Mouse (Mus musculus) forebrain, embryonic 16.5 days (tissue): Measurements from ENCODE around the gene AI464131. TPM values are rescaled to one million over a fixed set of nuclear protein-coding genes. Genes with fewer than 3 reads are reported as not detected.

ENCODE experiments used
- ATAC-seq: fragments of 200-750 bp; cut with Nextera tagmentation; 2 replicates; pipeline ENCODE4 v1.8.0; 2017; ENCODE audit warnings: mild to moderate bottlenecking, moderate library complexity
- H3K27ac ChIP-seq: fragments of 300-500 bp; sonication (generic); 2 replicates; pipeline ENCODE4 v1.5.1; 2014; ENCODE audit warnings: low read length, control low read depth
- H3K27me3 ChIP-seq: fragments of 300-500 bp; sonication (generic); replicated peaks from 2 replicates; pipeline ENCODE4 v1.6.1; 2014; ENCODE audit warnings: low read length; ENCODE audit not compliant: control insufficient read depth, insufficient read depth
- H3K36me3 ChIP-seq: fragments of 300-500 bp; sonication (generic); 2 replicates; pipeline ENCODE4 v1.6.1; 2014; ENCODE audit not compliant: control insufficient read depth, insufficient read depth
- H3K4me1 ChIP-seq: fragments of 300-500 bp; sonication (generic); replicated peaks from 2 replicates; pipeline ENCODE4 v1.6.1; 2014; ENCODE audit warnings: low read length; ENCODE audit not compliant: control insufficient read depth, insufficient read depth
- H3K4me2 ChIP-seq: fragments of 300-500 bp; sonication (generic); 2 replicates; pipeline ENCODE4 v1.6.1; 2014; ENCODE audit warnings: mild to moderate bottlenecking, low read length, control low read depth
- H3K4me3 ChIP-seq: fragments of 300-500 bp; sonication (generic); replicated peaks from 2 replicates; pipeline ENCODE4 v1.5.1; 2014; ENCODE audit warnings: mild to moderate bottlenecking, low read length, control low read depth
- H3K9ac ChIP-seq: fragments of 300-500 bp; sonication (generic); replicated peaks from 2 replicates; pipeline ENCODE4 v1.6.1; 2014; ENCODE audit warnings: low read depth, low read length, control low read depth
- H3K9me3 ChIP-seq: fragments of 300-500 bp; sonication (generic); 2 replicates; pipeline ENCODE4 v1.6.1; 2016; ENCODE audit warnings: low read length; ENCODE audit not compliant: control insufficient read depth
- WGBS: fragments of 180-500 bp; shearing (Covaris S2); extraction: QIAGEN DNeasy Blood & Tissue Kit; methylation state at CpG from one replicate; pipeline ENCODE4 v1.1.7; 2014; 5-methylcytosine and 5-hydroxymethylcytosine counted together
- polyA plus RNA-seq: library from polyadenylated mRNA; unstranded; fragments of >200 nt; fragmentation: Nextera tagmentation; extraction: Ambion mirVana; gene quantifications from 2 replicates; pipeline ENCODE4 v1.2.1, GENCODE M21; 2015

Gene AI464131
- polyA plus RNA-seq, 1 experiment from 2014 or later, result 2.8 TPM

DNA sequence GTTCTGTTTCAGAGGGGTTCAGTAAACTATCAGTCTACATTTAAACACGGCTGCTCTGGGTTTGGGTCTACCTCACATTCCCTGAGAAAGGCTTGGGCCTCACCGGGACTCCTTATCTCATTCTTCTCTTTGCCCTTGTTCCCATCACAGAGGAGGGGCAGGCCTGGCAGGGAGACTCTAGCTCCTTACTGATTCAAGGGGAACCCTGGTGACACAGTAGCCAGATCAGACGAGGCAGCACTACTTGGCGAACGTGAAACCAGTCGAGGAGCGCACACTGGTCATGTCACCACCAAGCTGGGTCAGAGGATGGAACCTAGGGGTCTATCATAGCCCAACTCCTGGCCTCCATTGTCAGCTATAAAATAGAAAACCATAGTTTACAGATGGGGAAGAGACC is 5.1 kb upstream of the AI464131 start:
- 50% methylated on average over 7 of the region's 7 CpGs for WGBS
- H3K27me3 ChIP-seq, result 0 out of 2 replicates have a peak, but pooled peaks cover 2% of the 10 kb centered on the region
- no peaks in the 10 kb centered on the region for H3K9me3 ChIP-seq
- H3K4me3 ChIP-seq, result no peak overlapping the region
- peak overlapping the region; percentile 91 for H3K4me2 ChIP-seq
- ATAC-seq, result no peak
- H3K36me3 ChIP-seq, result no peaks in the 10 kb centered on the region
- peaks cover 19% of the 10 kb centered on the region for H3K4me1 ChIP-seq
- H3K27ac ChIP-seq, result no peak overlapping the region
- no peak overlapping the region for H3K9ac ChIP-seq

DNA sequence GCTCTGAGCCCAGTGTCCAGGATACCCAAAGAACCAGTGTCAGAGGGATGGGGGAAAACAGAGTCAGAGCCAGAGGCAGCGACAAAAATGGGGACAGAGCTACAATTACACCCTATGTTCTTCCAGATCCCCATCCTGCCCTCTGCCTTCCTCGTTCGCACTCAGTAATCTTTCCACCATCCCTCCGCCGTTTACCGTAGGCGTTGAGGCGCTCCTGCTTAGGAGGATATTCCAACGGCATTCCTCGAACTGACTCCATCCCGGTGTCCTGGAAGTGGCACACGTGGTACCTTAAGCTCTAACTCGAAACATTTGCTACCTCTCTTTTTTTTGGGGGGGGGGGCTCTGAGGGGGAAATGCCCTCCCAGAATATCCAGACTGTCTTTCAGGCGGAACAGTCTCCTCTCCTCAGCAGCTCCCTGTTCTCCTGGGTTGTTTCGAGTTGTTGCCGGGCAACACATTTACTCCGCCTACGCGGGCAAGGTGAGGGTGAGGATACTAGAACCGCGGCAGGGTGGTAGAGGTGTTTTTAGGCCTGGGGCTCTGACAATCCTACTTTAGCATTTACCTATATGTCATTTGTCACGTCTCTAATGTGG is 4.5 kb upstream of the AI464131 start:
- Histone ChIP-seq H3K27me3 (0 out of 2 replicates have a peak, but pooled peaks cover 2% of the 10 kb centered on the region), H3K9ac (peak overlapping the region; percentile 83), H3K4me1 (peaks cover 24% of the 10 kb centered on the region), H3K4me3 (peak overlapping the region; percentile 62), H3K9me3 (no peaks in the 10 kb centered on the region), H3K4me2 (peak overlapping the region; percentile 91), H3K36me3 (no peaks in the 10 kb centered on the region), H3K27ac (peak overlapping the region; percentile 68)
- 2% methylated on average over 22 of the region's 22 CpGs for WGBS
- ATAC-seq, result peak; percentile 29

DNA sequence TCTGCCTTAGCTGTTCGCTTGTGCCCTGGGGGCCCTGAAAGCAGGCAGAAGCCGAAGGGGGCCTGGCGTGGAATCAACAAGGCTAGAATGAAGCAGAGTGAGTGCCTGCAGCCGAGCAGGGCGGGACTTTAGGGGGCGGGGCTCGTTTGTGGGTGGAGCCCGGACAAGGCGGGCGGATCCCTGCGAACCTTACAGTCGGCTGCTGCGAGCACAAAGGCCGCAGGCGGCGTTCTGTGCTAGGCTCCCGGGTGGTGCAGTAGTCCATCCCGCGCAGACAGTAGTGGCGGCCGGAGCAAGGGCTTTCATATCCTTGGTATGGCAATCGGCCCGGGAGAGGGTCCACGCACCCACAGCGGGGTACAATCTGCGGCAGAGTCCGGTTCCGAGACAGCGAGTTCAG is 4.0 kb upstream of the AI464131 start:
- peak overlapping the region; percentile 62 for H3K4me3 ChIP-seq
- peak; percentile 82 for ATAC-seq
- no peaks in the 10 kb centered on the region for H3K36me3 ChIP-seq
- H3K27ac ChIP-seq, result peak overlapping the region; percentile 68
- H3K4me2 ChIP-seq, result peak overlapping the region; percentile 91
- H3K4me1 ChIP-seq, result peaks cover 28% of the 10 kb centered on the region
- no peaks in the 10 kb centered on the region for H3K9me3 ChIP-seq
- 0 out of 2 replicates have a peak, but pooled peaks cover 2% of the 10 kb centered on the region for H3K27me3 ChIP-seq
- H3K9ac ChIP-seq, result peak overlapping the region; percentile 83
- under 1% methylated on average over 29 of the region's 29 CpGs for WGBS

DNA sequence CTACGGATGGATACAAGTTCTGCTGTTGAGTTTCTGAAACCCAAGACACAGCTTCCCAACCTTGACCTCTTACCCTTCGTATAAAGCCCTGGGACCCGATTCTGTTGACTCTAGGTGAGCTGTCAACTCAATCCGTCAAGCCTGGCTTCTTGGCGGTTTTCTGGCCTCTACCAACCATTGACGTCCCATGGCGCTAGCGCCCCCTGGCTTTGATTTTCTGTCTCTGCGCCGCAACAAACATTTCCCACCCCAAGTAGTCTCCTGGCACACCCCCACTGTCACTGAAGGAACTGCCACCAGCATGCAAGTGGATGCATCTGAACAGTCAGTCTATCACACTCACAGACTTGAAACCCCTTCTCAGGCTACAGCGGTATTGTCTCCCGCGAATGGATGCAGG is 3.3 kb upstream of the AI464131 start:
- Histone ChIP-seq H3K36me3 (no peaks in the 10 kb centered on the region), H3K4me3 (no peak overlapping the region; the same call in 1 of the 2 replicates), H3K4me1 (peaks cover 28% of the 10 kb centered on the region), H3K27ac (no peak overlapping the region; the same call in 1 of the 2 replicates), H3K9me3 (no peaks in the 10 kb centered on the region), H3K27me3 (peaks cover 8% of the 10 kb centered on the region; the same call in 1 of the 2 replicates), H3K4me2 (peak overlapping the region; percentile 91; the same call in 1 of the 2 replicates), H3K9ac (no peak overlapping the region)
- 13% methylated on average over 13 of the region's 13 CpGs for WGBS
- ATAC-seq, result no peak

DNA sequence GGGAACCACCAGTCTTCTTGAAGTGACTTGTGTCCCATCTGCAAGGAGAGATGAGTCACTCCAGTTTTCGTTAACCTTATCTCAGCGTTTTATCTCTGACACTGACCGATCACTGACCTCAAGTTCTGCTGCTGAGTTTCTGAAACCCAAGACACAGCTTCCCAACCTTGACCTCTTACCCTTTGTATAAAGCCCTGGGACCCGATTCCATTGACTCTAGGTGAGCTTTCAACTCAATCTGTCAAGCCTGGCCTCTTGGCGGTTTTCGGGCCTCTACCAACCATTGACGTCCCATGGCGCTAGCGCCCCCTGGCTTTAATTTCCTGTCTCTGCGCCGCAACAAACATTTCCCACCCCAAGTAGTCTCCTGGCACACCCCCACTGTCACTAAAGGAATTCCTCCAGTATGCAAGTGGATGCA is 2.3 kb upstream of the AI464131 start:
- ATAC-seq, result no peak
- peaks cover 28% of the 10 kb centered on the region for H3K4me1 ChIP-seq
- no peak overlapping the region for H3K4me3 ChIP-seq
- H3K9me3 ChIP-seq, result no peaks in the 10 kb centered on the region
- H3K27me3 ChIP-seq, result peaks cover 16% of the 10 kb centered on the region
- H3K4me2 ChIP-seq, result no peak overlapping the region
- no peak overlapping the region for H3K9ac ChIP-seq
- 53% methylated on average over 11 of the region's 11 CpGs for WGBS
- H3K36me3 ChIP-seq, result no peaks in the 10 kb centered on the region
- H3K27ac ChIP-seq, result no peak overlapping the region

DNA sequence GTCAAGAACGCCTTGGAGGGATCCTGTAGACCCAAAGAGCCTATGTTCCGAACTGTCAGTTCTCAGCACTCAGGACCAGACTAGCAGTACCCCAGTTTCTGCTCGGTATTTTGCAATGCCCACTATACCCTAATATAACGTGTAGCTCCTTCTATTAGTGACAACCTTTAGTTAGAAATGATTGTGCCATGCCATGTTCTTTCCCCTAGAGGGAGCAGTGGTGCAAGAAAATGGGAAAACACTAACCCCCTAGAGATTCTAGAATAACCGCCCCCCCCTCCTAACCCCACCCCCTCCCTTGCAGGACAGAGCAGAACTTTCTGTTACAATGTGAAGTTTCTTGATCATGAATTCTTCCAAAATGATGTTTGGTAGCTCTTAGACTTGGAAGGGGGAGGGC is 1.4 kb upstream of the AI464131 start:
- H3K27ac ChIP-seq, result no peak overlapping the region
- H3K4me2 ChIP-seq, result no peak overlapping the region
- no peaks in the 10 kb centered on the region for H3K36me3 ChIP-seq
- 74% methylated on average over 5 of the region's 5 CpGs for WGBS
- no peak overlapping the region for H3K4me3 ChIP-seq
- H3K9me3 ChIP-seq, result no peaks in the 10 kb centered on the region
- ATAC-seq, result no peak
- peaks cover 24% of the 10 kb centered on the region for H3K27me3 ChIP-seq
- H3K4me1 ChIP-seq, result peaks cover 28% of the 10 kb centered on the region
- H3K9ac ChIP-seq, result no peak overlapping the region

DNA sequence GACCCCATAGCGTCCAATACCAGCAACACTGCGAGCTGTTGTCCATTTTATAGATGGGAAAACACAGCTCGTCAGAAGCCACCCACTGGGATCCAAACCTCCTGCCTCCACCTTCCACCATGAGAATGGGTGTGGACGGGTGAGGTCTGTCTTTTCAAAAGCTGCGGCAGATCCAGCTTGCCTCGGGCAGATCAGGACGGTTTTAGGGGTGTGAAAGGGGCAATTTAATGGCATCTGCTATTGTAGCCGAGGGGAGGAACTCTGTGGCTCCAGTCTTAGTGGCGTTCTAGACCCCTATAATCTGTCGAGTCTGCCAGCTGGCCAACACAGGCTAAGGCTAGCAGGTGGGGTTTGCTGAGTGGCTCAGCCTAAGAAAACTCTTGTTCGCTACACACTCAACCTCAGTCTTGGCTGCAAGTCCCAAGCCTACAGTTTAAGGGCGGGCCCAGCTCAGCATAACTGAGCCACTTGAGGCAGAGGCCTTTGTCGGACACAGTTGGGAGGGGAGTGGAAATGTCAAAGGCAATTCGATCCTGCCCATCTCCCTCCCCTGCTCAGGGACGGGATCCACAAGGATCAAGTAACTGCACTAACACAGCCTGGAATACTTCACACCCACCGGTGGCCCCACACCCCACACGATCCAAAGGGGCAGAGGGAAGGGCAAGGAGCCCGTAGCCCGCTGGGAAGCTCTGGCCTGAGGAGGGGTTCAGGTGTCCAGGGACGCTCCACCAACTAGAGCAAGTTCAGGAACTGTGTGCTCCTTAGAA is 520 bp downstream of the AI464131 start:
- Histone ChIP-seq H3K27ac (no peak overlapping the region), H3K4me3 (peak overlapping the region; percentile 39), H3K36me3 (no peaks in the 10 kb centered on the region), H3K27me3 (peaks cover 40% of the 10 kb centered on the region), H3K4me1 (peaks cover 40% of the 10 kb centered on the region), H3K9me3 (no peaks in the 10 kb centered on the region), H3K4me2 (peak overlapping the region; percentile 50), H3K9ac (peak overlapping the region; percentile 44; the same call in 1 of the 2 replicates)
- ATAC-seq, result peak; percentile 6
- 9% methylated on average over 20 of the region's 20 CpGs for WGBS

DNA sequence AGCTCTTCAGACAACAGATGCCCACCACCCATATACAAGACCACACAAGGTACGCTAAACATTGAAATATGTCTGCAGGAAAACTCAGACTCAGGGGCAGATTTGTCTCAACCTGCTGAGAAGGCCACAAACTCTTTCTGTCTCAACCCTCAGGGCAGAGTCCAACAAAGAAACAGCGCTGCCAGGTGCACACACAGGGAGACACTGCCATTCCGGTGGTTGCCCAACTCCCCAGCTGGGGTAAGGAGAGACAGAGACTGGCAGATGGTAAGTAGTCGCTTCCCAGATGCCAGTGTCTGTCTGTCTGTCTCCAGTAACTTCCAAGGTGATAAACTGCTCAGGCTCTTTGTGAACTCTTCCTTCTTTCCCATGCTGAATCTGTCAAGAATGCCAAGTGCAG is 2.1 kb downstream of the AI464131 start:
- H3K4me3 ChIP-seq, result no peak overlapping the region
- H3K27ac ChIP-seq, result no peak overlapping the region
- no peak overlapping the region for H3K4me2 ChIP-seq
- no peak for ATAC-seq
- no peak overlapping the region for H3K9ac ChIP-seq
- peaks cover 40% of the 10 kb centered on the region for H3K4me1 ChIP-seq
- WGBS, result 73% methylated on average over 4 of the region's 4 CpGs
- no peaks in the 10 kb centered on the region for H3K9me3 ChIP-seq
- no peaks in the 10 kb centered on the region for H3K36me3 ChIP-seq
- peaks cover 46% of the 10 kb centered on the region for H3K27me3 ChIP-seq

DNA sequence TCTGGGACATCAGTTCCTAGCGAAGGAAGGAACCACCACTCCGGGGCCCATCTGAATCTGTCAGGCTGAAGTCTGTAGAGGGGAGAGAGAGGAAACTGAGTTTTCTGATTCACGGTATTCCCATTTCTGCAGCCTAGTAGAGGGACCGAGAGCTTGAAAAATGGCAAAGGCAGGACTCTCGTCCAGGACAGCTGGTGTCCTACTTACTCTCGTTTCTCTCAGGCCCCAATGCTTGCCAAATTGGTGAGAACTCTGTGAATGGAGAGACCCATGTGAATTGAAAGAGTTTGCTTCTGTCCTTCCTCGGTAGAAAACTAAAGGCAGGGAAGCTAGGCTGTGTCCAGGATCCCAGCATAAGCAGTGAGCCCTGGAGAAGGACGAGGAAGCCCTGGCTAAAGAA is 3.3 kb downstream of the AI464131 start:
- 58% methylated on average over 8 of the region's 8 CpGs for WGBS
- H3K4me2 ChIP-seq, result no peak overlapping the region
- H3K27ac ChIP-seq, result no peak overlapping the region

More for the DNA sequence above, 3.3 kb downstream of the AI464131 start:
- H3K9me3 ChIP-seq, result no peaks in the 10 kb centered on the region
- H3K4me1 ChIP-seq, result peaks cover 43% of the 10 kb centered on the region
- H3K36me3 ChIP-seq, result no peaks in the 10 kb centered on the region
- no peak for ATAC-seq
- peaks cover 46% of the 10 kb centered on the region for H3K27me3 ChIP-seq
- H3K9ac ChIP-seq, result no peak overlapping the region
- no peak overlapping the region for H3K4me3 ChIP-seq
